Mouse (Mus musculus) MEL (cell line): ENCODE measurements around the gene Spsb1.

Source experiments
- CHD1 ChIP-seq: IDR thresholded peaks from 2 replicates; pipeline ENCODE4 v1.6.1; 2012; ENCODE audit warnings: low read depth, mild to moderate bottlenecking, inconsistent platforms, low read length, improper control_type of control experiment
- CTCF ChIP-seq, 3 experiments: IDR thresholded peaks in 2 of 3; conservative IDR thresholded peaks in 1 of 3; 2 replicates each; pipeline ENCODE4 v1.5.1; 2011 to 2012; ENCODE audit warnings: low read length in 3 of 3, low read depth in 2 of 3, mild to moderate bottlenecking in 2 of 3, improper control_type of control experiment in 1 of 3, inconsistent platforms in 1 of 3, mixed read lengths in 1 of 3, moderate library complexity in 1 of 3; ENCODE audit not compliant: control insufficient read depth in 1 of 3, insufficient read depth in 1 of 3, poor library complexity in 1 of 3, severe bottlenecking in 1 of 3
- EP300 ChIP-seq, 2 experiments: IDR thresholded peaks; 2 replicates each; pipeline ENCODE4 v1.6.1; 2011; ENCODE audit warnings: improper control_type of control experiment in 2 of 2, low read length in 2 of 2, low read depth in 1 of 2, mild to moderate bottlenecking in 1 of 2
- HCFC1 ChIP-seq: IDR thresholded peaks from 2 replicates; pipeline ENCODE4 v1.6.1; 2012; ENCODE audit warnings: low read depth, mild to moderate bottlenecking, inconsistent platforms, low read length, improper control_type of control experiment, moderate library complexity
- MAFK ChIP-seq: IDR thresholded peaks from 2 replicates; pipeline ENCODE4 v1.6.1; 2011; ENCODE audit warnings: low read depth, mild to moderate bottlenecking, low read length, improper control_type of control experiment, borderline replicate concordance
- MYC ChIP-seq: IDR thresholded peaks from 2 replicates; pipeline ENCODE4 v1.6.1; 2011; ENCODE audit warnings: low read depth, mild to moderate bottlenecking, low read length, improper control_type of control experiment, moderate library complexity
- POLR2A ChIP-seq, 2 experiments: IDR thresholded peaks; 2 replicates each; pipeline ENCODE4 v1.6.1; 2011 to 2012; ENCODE audit warnings: low read length in 2 of 2, mild to moderate bottlenecking in 2 of 2, control low read depth in 1 of 2, improper control_type of control experiment in 1 of 2, low read depth in 1 of 2, moderate library complexity in 1 of 2; ENCODE audit not compliant: control insufficient read depth in 1 of 2, insufficient read depth in 1 of 2, poor library complexity in 1 of 2
- POLR2AphosphoS5 ChIP-seq: IDR thresholded peaks from 2 replicates; pipeline ENCODE4 v1.6.1; 2012; ENCODE audit warnings: low read depth, borderline replicate concordance, mild to moderate bottlenecking, inconsistent platforms, low read length, moderate library complexity, mixed read lengths
- TCF12 ChIP-seq: IDR thresholded peaks from 2 replicates; pipeline ENCODE4 v1.6.1; 2014; ENCODE audit warnings: low read depth, mild to moderate bottlenecking, inconsistent platforms, low read length, improper control_type of control experiment, moderate library complexity
- USF2 ChIP-seq, 2 experiments: IDR thresholded peaks; 2 replicates each; pipeline ENCODE4 v1.6.1; 2011 to 2012; ENCODE audit warnings: improper control_type of control experiment in 2 of 2, low read length in 2 of 2, borderline replicate concordance in 1 of 2, inconsistent platforms in 1 of 2, low read depth in 1 of 2, mild to moderate bottlenecking in 1 of 2; ENCODE audit not compliant: insufficient read depth in 1 of 2
- ZC3H11A ChIP-seq: IDR thresholded peaks from 2 replicates; pipeline ENCODE4 v1.6.1; 2012; ENCODE audit warnings: low read depth, mild to moderate bottlenecking, inconsistent platforms, low read length, improper control_type of control experiment
- ZMIZ1 ChIP-seq: IDR thresholded peaks from 2 replicates; pipeline ENCODE4 v1.6.1; 2012; ENCODE audit warnings: low read depth, mild to moderate bottlenecking, inconsistent platforms, low read length, improper control_type of control experiment, moderate library complexity
- ZNF384 ChIP-seq: IDR thresholded peaks from 2 replicates; pipeline ENCODE4 v1.6.1; 2012; ENCODE audit warnings: low read depth, mild to moderate bottlenecking, inconsistent platforms, low read length, improper control_type of control experiment

DNA sequence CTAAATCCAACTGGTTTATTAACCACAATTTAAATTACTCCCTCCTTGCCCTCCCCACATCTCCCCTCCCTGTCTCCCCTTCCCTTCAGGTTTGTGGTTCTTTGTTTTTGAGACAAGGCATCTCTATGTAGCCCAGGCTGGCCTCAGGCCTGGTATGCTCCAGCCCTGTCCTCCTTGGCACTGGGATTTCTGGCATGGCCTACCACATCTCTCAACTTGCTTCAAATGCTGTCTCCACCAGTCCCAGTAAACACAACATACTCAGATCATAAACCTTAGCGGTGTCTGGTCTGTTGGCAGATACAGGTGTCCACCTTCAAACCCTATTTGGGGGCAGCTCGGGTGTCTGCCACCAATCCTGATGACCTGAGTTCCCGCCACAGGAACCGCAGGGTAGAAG, 48.8 kb upstream of the Spsb1 start:
- TF ChIP-seq CTCF (IDR thresholded peaks at IDR 0.05 in 2 of 3, conservative IDR thresholded peaks at IDR 0.05 in 1 of 3; ENCODE audit: control insufficient read depth in 1 of 3, insufficient read depth in 1 of 3, low read depth in 2 of 3, low read length in 3 of 3, poor library complexity in 1 of 3, severe bottlenecking in 1 of 3) (no peak), EP300 (IDR thresholded peaks at IDR 0.05; ENCODE audit: low read depth in 1 of 2, low read length in 2 of 2) (no peak), USF2 (IDR thresholded peaks at IDR 0.05; ENCODE audit: borderline replicate concordance in 1 of 2, insufficient read depth in 1 of 2, low read depth in 1 of 2, low read length in 2 of 2) (no peak), TCF12 (no peak), MYC (no peak), POLR2AphosphoS5 (no peak), CHD1 (no peak), HCFC1 (no peak), ZC3H11A (no peak), MAFK (no peak), ZNF384 (no peak), POLR2A (IDR thresholded peaks at IDR 0.05; ENCODE audit: control insufficient read depth in 1 of 2, insufficient read depth in 1 of 2, low read depth in 1 of 2, low read length in 2 of 2, poor library complexity in 1 of 2) (no peak), ZMIZ1 (no peak)
